Mouse (Mus musculus) lung, embryonic 16.5 days (tissue): ENCODE measurements around the gene Ezh1. TPM values are rescaled to one million over a fixed set of nuclear protein-coding genes. Genes with fewer than 3 reads are reported as not detected.
A peak's percentile ranks its signal among the peaks of the same experiment; 100 is the strongest.

Source experiments
- ATAC-seq: fragments of 200-750 bp; cut with Nextera tagmentation; 2 replicates; pipeline ENCODE4 v1.8.0; 2017; ENCODE audit warnings: low read depth, mild to moderate bottlenecking, moderate library complexity
- H3K27ac ChIP-seq: fragments of 300-500 bp; sonication (generic); 2 replicates; pipeline ENCODE4 v1.5.1; 2014; ENCODE audit warnings: mild to moderate bottlenecking, control low read depth, low read length
- H3K27me3 ChIP-seq: fragments of 300-500 bp; sonication (generic); 2 replicates; pipeline ENCODE4 v1.6.1; 2014; ENCODE audit warnings: low read depth, low read length, mixed read lengths; ENCODE audit not compliant: control insufficient read depth, insufficient read depth
- H3K36me3 ChIP-seq: fragments of 300-500 bp; sonication (generic); 2 replicates; pipeline ENCODE4 v1.6.1; 2014; ENCODE audit warnings: low read length; ENCODE audit not compliant: control insufficient read depth, insufficient read depth
- H3K4me1 ChIP-seq: fragments of 300-500 bp; sonication (generic); replicated peaks from 2 replicates; pipeline ENCODE4 v1.6.1; 2014; ENCODE audit warnings: low read length, mixed read lengths; ENCODE audit not compliant: control insufficient read depth, insufficient read depth
- H3K4me2 ChIP-seq: fragments of 300-500 bp; sonication (generic); 2 replicates; pipeline ENCODE4 v1.6.1; 2014; ENCODE audit warnings: low read depth, low read length, control low read depth
- H3K4me3 ChIP-seq: fragments of 300-500 bp; sonication (generic); 2 replicates; pipeline ENCODE4 v1.5.1; 2014; ENCODE audit warnings: mild to moderate bottlenecking, low read length, control low read depth
- H3K9ac ChIP-seq: fragments of 300-500 bp; sonication (generic); 2 replicates; pipeline ENCODE4 v1.6.1; 2014; ENCODE audit warnings: low read length, control low read depth
- H3K9me3 ChIP-seq: fragments of 300-500 bp; sonication (generic); 2 replicates; pipeline ENCODE4 v1.6.1; 2016; ENCODE audit warnings: low read length; ENCODE audit not compliant: control insufficient read depth
- WGBS: fragments of 180-500 bp; shearing (Covaris S2); extraction: QIAGEN DNeasy Blood & Tissue Kit; methylation state at CpG from one replicate; pipeline ENCODE4 v1.1.7; 2014; 5-methylcytosine and 5-hydroxymethylcytosine counted together
- polyA plus RNA-seq: library from polyadenylated mRNA; unstranded; fragments of >200 nt; fragmentation: Nextera tagmentation; extraction: Ambion mirVana; gene quantifications from 2 replicates; pipeline ENCODE4 v1.2.1, GENCODE M21; 2015

The Ezh1 gene
- polyA plus RNA-seq, 1 experiment from 2014 or later = 20.8 TPM

GRCm38 (mm10) chr11:101190181-101190912 lies 35.9 kb downstream of the Ezh1 start:
- no peaks in the 10 kb centered on the region for H3K9me3 ChIP-seq
- peak overlapping the region; percentile 90 for H3K27ac ChIP-seq
- WGBS = 34% methylated on average over 8 of the region's 8 CpGs
- H3K4me3 ChIP-seq = no peak overlapping the region
- peaks cover 22% of the 10 kb centered on the region for H3K4me1 ChIP-seq
- H3K4me2 ChIP-seq = no peak overlapping the region
- ATAC-seq = peak; percentile 32
- no peaks in the 10 kb centered on the region for H3K36me3 ChIP-seq
- H3K27me3 ChIP-seq = no peaks in the 10 kb centered on the region
- H3K9ac ChIP-seq = peak overlapping the region; percentile 8; the same call in 1 of the 2 replicates

GRCm38 (mm10) chr11:101189495-101190180 lies 36.6 kb downstream of the Ezh1 start:
- peaks cover 22% of the 10 kb centered on the region for H3K4me1 ChIP-seq
- no peaks in the 10 kb centered on the region for H3K9me3 ChIP-seq

GRCm38 (mm10) chr11:101188166-101188805 lies 38.0 kb downstream of the Ezh1 start:
- ATAC-seq = no peak
- Histone ChIP-seq H3K36me3 (no peaks in the 10 kb centered on the region), H3K4me2 (no peak overlapping the region), H3K9me3 (no peaks in the 10 kb centered on the region), H3K4me1 (peaks cover 22% of the 10 kb centered on the region), H3K27me3 (no peaks in the 10 kb centered on the region), H3K9ac (no peak overlapping the region), H3K27ac (peak overlapping the region; percentile 90), H3K4me3 (no peak overlapping the region)
- WGBS = 77% methylated on average over 11 of the region's 11 CpGs

More at GRCm38 (mm10) chr11:101189495-101190180, 36.6 kb downstream of the Ezh1 start:
- Histone ChIP-seq H3K27ac (peak overlapping the region; percentile 90), H3K4me3 (no peak overlapping the region), H3K36me3 (no peaks in the 10 kb centered on the region), H3K9ac (peak overlapping the region; percentile 8; the same call in 1 of the 2 replicates), H3K27me3 (no peaks in the 10 kb centered on the region), H3K4me2 (0 out of 2 replicates have a peak overlapping the region, but pooled peaks have one; percentile 4)
- ATAC-seq = peak; percentile 91
- WGBS = 13% methylated on average over 6 of the region's 6 CpGs

GRCm38 (mm10) chr11:101187541-101187940 lies 38.7 kb downstream of the Ezh1 start:
- no peak overlapping the region for H3K4me2 ChIP-seq
- H3K4me3 ChIP-seq = no peak overlapping the region
- H3K9me3 ChIP-seq = no peaks in the 10 kb centered on the region
- H3K27me3 ChIP-seq = no peaks in the 10 kb centered on the region
- H3K36me3 ChIP-seq = no peaks in the 10 kb centered on the region
- 93% methylated on average over 5 of the region's 5 CpGs for WGBS
- ATAC-seq = no peak
- peaks cover 22% of the 10 kb centered on the region for H3K4me1 ChIP-seq
- H3K9ac ChIP-seq = no peak overlapping the region
- H3K27ac ChIP-seq = no peak overlapping the region

- no peaks in the 10 kb centered on the region for H3K36me3 ChIP-seq
- no peak for ATAC-seq
- no peak overlapping the region for H3K4me3 ChIP-seq
- no peaks in the 10 kb centered on the region for H3K9me3 ChIP-seq
- H3K27ac ChIP-seq = no peak overlapping the region
- no peak overlapping the region for H3K4me2 ChIP-seq
- peaks cover 22% of the 10 kb centered on the region for H3K4me1 ChIP-seq
- H3K27me3 ChIP-seq = no peaks in the 10 kb centered on the region
- WGBS = 80% methylated on average over 27 of the region's 27 CpGs
- H3K9ac ChIP-seq = no peak overlapping the region
Observed at GRCm38 (mm10) chr11:101186526-101187247, 39.6 kb downstream of the Ezh1 start.

GRCm38 (mm10) chr11:101185441-101185840 lies 40.8 kb downstream of the Ezh1 start:
- Histone ChIP-seq H3K4me3 (no peak overlapping the region), H3K36me3 (no peaks in the 10 kb centered on the region), H3K27ac (no peak overlapping the region), H3K4me2 (no peak overlapping the region), H3K27me3 (no peaks in the 10 kb centered on the region), H3K9ac (no peak overlapping the region), H3K4me1 (peaks cover 16% of the 10 kb centered on the region), H3K9me3 (no peaks in the 10 kb centered on the region)
- no peak for ATAC-seq
- 90% methylated on average over 4 of the region's 4 CpGs for WGBS

- Histone ChIP-seq H3K27ac (no peak overlapping the region), H3K9me3 (no peaks in the 10 kb centered on the region), H3K36me3 (no peaks in the 10 kb centered on the region), H3K4me3 (no peak overlapping the region), H3K4me1 (peaks cover 11% of the 10 kb centered on the region), H3K27me3 (no peaks in the 10 kb centered on the region), H3K4me2 (no peak overlapping the region), H3K9ac (no peak overlapping the region)
- WGBS = 86% methylated on average over 12 of the region's 12 CpGs
- no peak for ATAC-seq
Observed at GRCm38 (mm10) chr11:101184984-101185383, 41.3 kb downstream of the Ezh1 start.

GRCm38 (mm10) chr11:101182771-101183517 lies 43.3 kb downstream of the Ezh1 start:
- no peaks in the 10 kb centered on the region for H3K36me3 ChIP-seq
- H3K4me2 ChIP-seq = no peak overlapping the region
- H3K4me1 ChIP-seq = no peaks in the 10 kb centered on the region
- no peaks in the 10 kb centered on the region for H3K9me3 ChIP-seq
- peaks cover 7% of the 10 kb centered on the region for H3K27me3 ChIP-seq
- no peak for ATAC-seq
- H3K27ac ChIP-seq = no peak overlapping the region
- H3K9ac ChIP-seq = no peak overlapping the region
- no peak overlapping the region for H3K4me3 ChIP-seq
- 70% methylated on average over 14 of the region's 14 CpGs for WGBS
